Mouse (Mus musculus): ENCODE data around the gene Shank1. TPM values are rescaled to one million over a fixed set of nuclear protein-coding genes. Genes with fewer than 3 reads are reported as not detected.
"Not testable (repeated sequence)": the region's sequence is repeated elsewhere in the genome, so short reads cannot be mapped to it uniquely, and the experiment has no call there.

Shank1 gene
- polyA plus RNA-seq, 1 experiment: 5.5 TPM

DNA sequence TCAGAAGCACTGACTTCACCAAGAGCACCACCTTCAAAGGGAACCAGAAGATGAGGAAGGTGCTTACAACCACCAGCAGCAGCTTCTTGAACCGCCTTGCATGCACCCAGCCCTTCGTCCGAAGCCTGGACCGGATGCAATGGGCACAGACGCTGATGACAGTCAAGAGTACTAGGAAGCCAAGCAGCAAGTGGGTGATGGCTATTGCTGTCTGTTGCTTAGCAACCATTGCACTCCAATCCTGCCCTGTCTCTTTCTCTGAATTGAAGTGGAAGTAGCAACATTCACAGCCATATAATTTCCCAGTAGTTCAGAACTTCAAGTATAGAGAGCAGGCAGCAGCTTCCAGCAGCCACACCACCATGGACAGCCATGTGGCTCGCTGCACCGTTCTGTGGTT lies 28.5 kb upstream of the Shank1 start:
- Histone ChIP-seq H3K27me3 (ENCODE audit: control insufficient read depth, insufficient read depth, low read length) (no peaks in the 10 kb centered on the region), H3K27ac (ENCODE audit: control insufficient read depth, insufficient read depth, low read depth, low read length) (no peak overlapping the region), H3K4me3 (ENCODE audit: control insufficient read depth, low read depth, low read length) (no peak overlapping the region), H3K4me1 (ENCODE audit: control insufficient read depth, insufficient read depth, low read length) (no peaks in the 10 kb centered on the region), H3K36me3 (ENCODE audit: control insufficient read depth, insufficient read depth, low read length) (no peaks in the 10 kb centered on the region)
- TF ChIP-seq CTCF (IDR thresholded peaks at IDR 0.05; ENCODE audit: control insufficient read depth, insufficient read depth, insufficient replicate concordance, low read depth, low read length): no peak
- TF ChIP-seq POLR2A (IDR thresholded peaks at IDR 0.05; ENCODE audit: control insufficient read depth, low read depth, low read length): no peak

DNA sequence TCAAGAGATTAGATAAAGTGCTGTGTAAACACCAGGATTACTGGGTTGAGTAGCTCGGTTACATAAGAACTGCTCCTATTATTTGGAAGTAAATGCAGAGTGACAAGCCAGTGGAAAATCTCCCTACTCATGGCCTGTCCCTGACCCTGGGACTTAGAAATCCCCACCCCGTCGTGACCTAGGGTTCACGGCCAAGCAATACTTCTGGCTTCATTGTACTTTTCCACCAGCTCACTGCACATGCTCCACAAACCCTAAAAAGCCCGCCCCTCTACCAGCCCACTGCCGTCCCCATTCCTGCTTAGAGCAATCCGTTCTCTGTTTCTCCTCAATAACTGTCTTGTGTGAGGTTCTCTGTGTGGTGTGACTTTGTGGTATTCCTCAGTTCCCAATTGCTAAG lies 22.3 kb upstream of the Shank1 start:
- no peaks in the 10 kb centered on the region for H3K4me1 ChIP-seq (ENCODE audit: control insufficient read depth, insufficient read depth, low read length)
- no peaks in the 10 kb centered on the region for H3K36me3 ChIP-seq (ENCODE audit: control insufficient read depth, insufficient read depth, low read length)
- no peaks in the 10 kb centered on the region for H3K27me3 ChIP-seq (ENCODE audit: control insufficient read depth, insufficient read depth, low read length)
- H3K27ac ChIP-seq (ENCODE audit: control insufficient read depth, insufficient read depth, low read depth, low read length): no peak overlapping the region
- no peak for TF ChIP-seq CTCF (IDR thresholded peaks at IDR 0.05; ENCODE audit: control insufficient read depth, insufficient read depth, insufficient replicate concordance, low read depth, low read length)
- TF ChIP-seq POLR2A (IDR thresholded peaks at IDR 0.05; ENCODE audit: control insufficient read depth, low read depth, low read length): no peak
- no peak overlapping the region for H3K4me3 ChIP-seq (ENCODE audit: control insufficient read depth, low read depth, low read length)

DNA sequence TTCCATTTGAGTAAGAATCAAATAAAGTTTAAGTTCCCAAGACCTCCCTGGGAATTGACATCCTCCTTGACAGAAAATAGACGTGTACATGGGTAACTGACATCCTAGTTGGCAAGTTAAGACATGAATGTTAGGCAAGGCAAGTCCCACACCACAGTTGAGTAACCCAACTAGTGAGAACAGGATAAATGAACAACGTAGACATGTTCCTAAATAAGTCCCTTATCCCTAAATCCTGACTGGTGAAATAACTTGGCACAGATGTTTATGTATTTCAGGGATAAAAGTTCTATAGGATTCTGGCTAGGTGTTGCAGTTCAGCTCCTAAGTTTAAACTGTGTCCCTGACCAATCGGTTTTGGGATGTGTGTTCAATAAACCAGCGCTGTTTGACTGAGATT lies 19.1 kb upstream of the Shank1 start:
- H3K27ac ChIP-seq (ENCODE audit: control insufficient read depth, insufficient read depth, low read depth, low read length): no peak overlapping the region
- no peak for TF ChIP-seq CTCF (IDR thresholded peaks at IDR 0.05; ENCODE audit: control insufficient read depth, insufficient read depth, insufficient replicate concordance, low read depth, low read length)
- H3K4me3 ChIP-seq (ENCODE audit: control insufficient read depth, low read depth, low read length): no peak overlapping the region
- H3K4me1 ChIP-seq (ENCODE audit: control insufficient read depth, insufficient read depth, low read length): no peaks in the 10 kb centered on the region
- H3K36me3 ChIP-seq (ENCODE audit: control insufficient read depth, insufficient read depth, low read length): no peaks in the 10 kb centered on the region
- no peaks in the 10 kb centered on the region for H3K27me3 ChIP-seq (ENCODE audit: control insufficient read depth, insufficient read depth, low read length)

DNA sequence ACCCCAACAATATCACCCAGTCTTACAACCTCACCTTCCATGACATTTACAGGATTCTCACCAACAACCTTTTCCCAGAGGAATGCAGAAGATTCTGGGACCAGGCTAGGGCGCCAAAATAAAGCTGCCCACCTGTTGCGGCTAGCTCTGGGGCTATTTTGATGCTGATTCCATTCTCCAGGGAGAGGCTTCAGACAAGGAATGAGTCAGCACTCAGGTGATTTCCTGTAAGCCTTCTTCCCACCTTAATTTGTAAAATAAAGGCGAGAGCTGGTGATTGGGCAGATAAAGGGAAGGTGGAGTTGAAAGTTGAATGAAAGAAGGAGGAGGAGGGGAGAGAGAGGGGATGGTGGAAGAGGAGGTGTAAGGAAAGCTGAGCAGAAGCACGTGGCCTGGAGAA lies 18.6 kb upstream of the Shank1 start:
- no peak for TF ChIP-seq POLR2A (IDR thresholded peaks at IDR 0.05; ENCODE audit: control insufficient read depth, low read depth, low read length)
- no peak for TF ChIP-seq CTCF (IDR thresholded peaks at IDR 0.05; ENCODE audit: control insufficient read depth, insufficient read depth, insufficient replicate concordance, low read depth, low read length)
- H3K27me3 ChIP-seq (ENCODE audit: control insufficient read depth, insufficient read depth, low read length): no peaks in the 10 kb centered on the region
- H3K36me3 ChIP-seq (ENCODE audit: control insufficient read depth, insufficient read depth, low read length): no peaks in the 10 kb centered on the region
- H3K4me3 ChIP-seq (ENCODE audit: control insufficient read depth, low read depth, low read length): no peak overlapping the region
- no peak overlapping the region for H3K27ac ChIP-seq (ENCODE audit: control insufficient read depth, insufficient read depth, low read depth, low read length)
- H3K4me1 ChIP-seq (ENCODE audit: control insufficient read depth, insufficient read depth, low read length): no peaks in the 10 kb centered on the region

DNA sequence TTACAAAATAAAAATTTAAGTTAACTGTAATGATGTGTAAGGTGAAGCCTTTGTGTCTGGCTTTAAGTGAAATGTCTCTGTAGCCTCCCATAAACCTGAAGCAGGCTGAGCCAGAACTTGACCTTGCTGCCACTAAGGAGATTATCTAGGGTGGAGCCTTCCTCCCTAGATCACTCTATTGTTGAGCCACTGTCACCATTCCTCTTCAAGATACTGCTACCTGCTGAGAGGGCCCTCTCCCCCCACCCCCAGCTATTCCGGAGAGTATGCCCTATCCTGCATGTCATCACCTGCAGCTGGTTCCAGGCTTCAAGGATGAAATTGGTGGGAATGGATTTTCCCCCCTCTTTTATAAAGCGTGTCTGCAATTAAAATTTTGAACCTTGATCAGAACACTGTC lies 12.6 kb upstream of the Shank1 start:
- not testable (repeated sequence) for H3K27ac ChIP-seq (ENCODE audit: control insufficient read depth, insufficient read depth, low read depth, low read length); H3K4me3 ChIP-seq (ENCODE audit: control insufficient read depth, low read depth, low read length); H3K4me1 ChIP-seq (ENCODE audit: control insufficient read depth, insufficient read depth, low read length); H3K36me3 ChIP-seq (ENCODE audit: control insufficient read depth, insufficient read depth, low read length); H3K27me3 ChIP-seq (ENCODE audit: control insufficient read depth, insufficient read depth, low read length)

DNA sequence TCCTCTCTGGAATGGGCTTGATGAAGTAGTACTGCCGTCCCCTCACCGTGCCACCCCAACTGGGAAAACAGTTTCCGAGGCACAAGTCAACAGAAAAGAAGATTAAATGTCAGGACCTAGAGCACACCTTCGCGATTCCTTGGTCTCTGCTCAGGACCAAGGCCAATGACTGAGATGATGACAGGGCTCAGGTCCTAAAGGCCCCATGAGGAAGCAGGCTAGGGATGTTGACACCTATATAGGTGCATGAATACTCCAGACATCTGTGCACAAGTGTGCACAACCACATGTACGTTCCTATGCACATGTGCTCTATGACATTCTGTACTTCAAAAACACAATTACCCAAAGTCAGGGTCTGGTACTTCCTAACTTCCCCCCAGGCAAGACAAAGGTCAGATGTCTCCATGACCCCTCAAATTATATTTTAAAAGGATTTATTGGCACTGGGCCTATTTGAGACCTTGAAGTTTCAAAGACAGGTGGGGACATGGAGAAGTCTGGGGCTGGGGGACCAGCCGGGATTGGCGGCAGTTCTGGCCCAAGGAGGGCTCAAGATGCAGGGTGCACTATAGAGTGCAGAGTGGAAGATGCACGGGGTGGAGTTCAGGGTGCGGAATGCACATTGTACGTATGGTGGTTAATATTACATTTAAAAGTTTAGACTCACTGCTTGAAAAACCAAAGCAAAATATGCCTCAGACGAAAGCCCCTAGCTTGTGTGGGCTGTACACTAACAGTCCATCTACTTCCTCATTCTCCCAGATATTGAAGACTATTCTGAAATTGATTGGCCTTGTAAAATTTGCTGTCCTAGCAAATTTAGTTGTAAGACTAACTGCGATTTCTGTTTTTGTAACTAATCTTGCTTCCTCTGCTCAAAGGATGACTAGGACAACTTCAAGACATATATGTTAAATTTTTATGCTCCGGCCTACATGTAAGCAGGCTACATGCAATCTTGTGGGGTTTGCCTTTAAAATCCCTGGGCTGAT lies 6.4 kb upstream of the Shank1 start:
- TF ChIP-seq POLR2A (IDR thresholded peaks at IDR 0.05; ENCODE audit: control insufficient read depth, low read depth, low read length): no peak
- TF ChIP-seq CTCF (IDR thresholded peaks at IDR 0.05; ENCODE audit: control insufficient read depth, insufficient read depth, insufficient replicate concordance, low read depth, low read length): no peak
- Histone ChIP-seq H3K4me1 (ENCODE audit: control insufficient read depth, insufficient read depth, low read length) (peaks cover 14% of the 10 kb centered on the region), H3K4me3 (ENCODE audit: control insufficient read depth, low read depth, low read length) (no peak overlapping the region; the same call in 1 of the 2 replicates), H3K27me3 (ENCODE audit: control insufficient read depth, insufficient read depth, low read length) (no peaks in the 10 kb centered on the region), H3K36me3 (ENCODE audit: control insufficient read depth, insufficient read depth, low read length) (no peaks in the 10 kb centered on the region), H3K27ac (ENCODE audit: control insufficient read depth, insufficient read depth, low read depth, low read length) (no peak overlapping the region)

DNA sequence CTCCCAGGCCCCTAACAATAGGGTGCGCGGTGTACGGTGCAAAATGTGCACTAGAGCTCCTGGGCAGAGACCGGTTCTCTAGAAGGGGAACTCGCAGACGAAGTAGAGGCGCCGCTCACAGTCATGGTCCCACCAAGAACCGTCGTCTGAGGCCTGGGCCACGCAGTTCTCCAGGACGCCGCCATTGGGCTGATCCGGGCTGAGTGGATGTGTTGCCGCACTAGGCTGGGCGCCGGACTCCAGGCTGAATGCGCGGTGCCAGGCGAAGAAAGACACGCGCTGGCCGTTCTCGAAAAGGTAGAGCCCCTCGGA lies 5.6 kb upstream of the Shank1 start:
- Histone ChIP-seq H3K4me1 (ENCODE audit: control insufficient read depth, insufficient read depth, low read length) (peaks cover 14% of the 10 kb centered on the region), H3K4me3 (ENCODE audit: control insufficient read depth, low read depth, low read length) (peak overlapping the region; percentile 88), H3K36me3 (ENCODE audit: control insufficient read depth, insufficient read depth, low read length) (no peaks in the 10 kb centered on the region), H3K27ac (ENCODE audit: control insufficient read depth, insufficient read depth, low read depth, low read length) (peak overlapping the region; percentile 87), H3K27me3 (ENCODE audit: control insufficient read depth, insufficient read depth, low read length) (no peaks in the 10 kb centered on the region)
- TF ChIP-seq CTCF (IDR thresholded peaks at IDR 0.05; ENCODE audit: control insufficient read depth, insufficient read depth, insufficient replicate concordance, low read depth, low read length) (no peak), POLR2A (IDR thresholded peaks at IDR 0.05; ENCODE audit: control insufficient read depth, low read depth, low read length) (no peak)

All from testis, adult 2 months (tissue).